In the genomic region with DNA sequence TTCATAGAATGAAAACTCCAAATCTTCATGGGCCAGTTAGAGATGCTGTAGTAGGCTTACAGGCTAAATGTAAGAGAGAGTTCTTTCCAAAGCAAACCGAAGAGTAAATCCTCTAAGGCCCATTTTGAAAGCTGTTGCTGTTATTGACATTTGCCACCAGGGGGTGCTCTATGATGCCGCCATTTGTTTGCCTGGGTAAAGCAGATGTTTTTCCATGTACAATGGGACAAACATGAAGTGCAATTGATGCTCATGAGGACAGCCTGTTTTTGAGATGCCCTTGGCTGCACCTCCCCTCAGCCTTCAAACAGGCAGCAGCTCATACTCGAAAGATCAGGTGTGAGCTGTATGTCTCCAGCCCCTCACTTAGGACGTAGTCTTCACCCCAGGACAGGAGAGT, we compare ENCODE assay signal across 8 mouse cellular contexts.
DNase-seq lines count a peak whose midpoint lies in the region; ATAC-seq and TF ChIP-seq lines count a peak whose summit lies in the region.
"Had no signal": no experiment of that assay in that cellular context is flagged by ENCODE, and none has a peak within 500 bp of the region (broad histone marks: within the 10 kb centered on the region; RNA-seq: fewer than 3 reads in every experiment).

No protein-coding gene starts in this region.

- no peak overlapping the region for H3K4me3 ChIP-seq in kidney, embryonic 15.5 days (replicated peaks)
- H3K4me3 ChIP-seq in E14TG2a.4 (replicated peaks; ENCODE audit: low read length), result no peak overlapping the region
- no peak overlapping the region for H3K4me3 ChIP-seq in embryonic facial prominence, embryonic 10.5 days
- H3K4me3 ChIP-seq in lung, adult 2 months (replicated peaks; ENCODE audit: extremely low read depth, low read depth, low read length), result no peak overlapping the region
- H3K4me3 ChIP-seq: midbrain, embryonic 12.5 days had no signal

- no peak overlapping the region for H3K9ac ChIP-seq in kidney, embryonic 15.5 days
- H3K9ac ChIP-seq: midbrain, embryonic 12.5 days had no signal

- DNase-seq in kidney, adult 8-10 months, result peak; percentile 21 to 22
- DNase-seq in T-cell, adult 2 months (ENCODE audit: low spot score), result peak; percentile 52
- DNase-seq in embryonic facial prominence, embryonic 10.5 days (ENCODE audit: low spot score), result peak; percentile 54
- no peak for DNase-seq in lung, adult 2 months
- peak; percentile 73 for DNase-seq in splenic B cell, adult 2 months (ENCODE audit: low read depth, low spot score)

- no peak for TF ChIP-seq POLR2A in lung, adult 2 months (IDR thresholded peaks at IDR 0.05; ENCODE audit: borderline replicate concordance, extremely low read depth, low read depth, low read length)

- no peak for ATAC-seq in kidney, embryonic 15.5 days (replicated peaks; ENCODE audit: low FRiP score)

- H3K9me3 ChIP-seq in kidney, embryonic 15.5 days (replicated peaks), result no peaks in the 10 kb centered on the region
- peaks cover 8% of the 10 kb centered on the region for H3K9me3 ChIP-seq in E14TG2a.4 (ENCODE audit: low read length)
- no peaks in the 10 kb centered on the region for H3K9me3 ChIP-seq in embryonic facial prominence, embryonic 10.5 days
- H3K9me3 ChIP-seq: midbrain, embryonic 12.5 days had no signal

- peaks cover 17% of the 10 kb centered on the region for H3K4me1 ChIP-seq in kidney, embryonic 15.5 days
- H3K4me1 ChIP-seq in E14TG2a.4 (replicated peaks; ENCODE audit: low read depth, low read length), result peaks cover 32% of the 10 kb centered on the region
- peaks cover 25% of the 10 kb centered on the region for H3K4me1 ChIP-seq in embryonic facial prominence, embryonic 10.5 days
- peaks cover 9% of the 10 kb centered on the region for H3K4me1 ChIP-seq in lung, adult 2 months (ENCODE audit: control insufficient read depth, insufficient read depth, low read length)

- TF ChIP-seq CTCF in E14TG2a.4 (conservative IDR thresholded peaks at IDR 0.05; ENCODE audit: low read length), result peak; percentile 88
- TF ChIP-seq CTCF in lung, adult 2 months (IDR thresholded peaks at IDR 0.05; ENCODE audit: insufficient read depth, low read length), result peak; percentile 43

- no peak overlapping the region for H3K4me2 ChIP-seq in kidney, embryonic 15.5 days
- H3K4me2 ChIP-seq: midbrain, embryonic 12.5 days had no signal

- WGBS in kidney, embryonic 15.5 days, result 41% methylated on average over 4 of the region's 4 CpGs
- WGBS in embryonic facial prominence, embryonic 10.5 days, result 51% methylated on average over 4 of the region's 4 CpGs
- 40% methylated on average over 4 of the region's 4 CpGs for WGBS in lung, adult 2 months

- H3K27me3 ChIP-seq in kidney, embryonic 15.5 days, result peaks cover 41% of the 10 kb centered on the region
- peaks cover 33% of the 10 kb centered on the region for H3K27me3 ChIP-seq in E14TG2a.4 (ENCODE audit: insufficient read depth, low read length)
- peaks cover 47% of the 10 kb centered on the region for H3K27me3 ChIP-seq in embryonic facial prominence, embryonic 10.5 days (replicated peaks; ENCODE audit: low read depth, poor library complexity, severe bottlenecking)
- no peaks in the 10 kb centered on the region; the same call in none of the 2 replicates for H3K27me3 ChIP-seq in splenic B cell, adult 2 months (ENCODE audit: control insufficient read depth, insufficient read depth, low read length, poor library complexity, severe bottlenecking)

- H3K27ac ChIP-seq in kidney, embryonic 15.5 days, result no peak overlapping the region
- no peak overlapping the region for H3K27ac ChIP-seq in embryonic facial prominence, embryonic 10.5 days (replicated peaks)
- H3K27ac ChIP-seq: midbrain, embryonic 12.5 days had no signal

- H3K36me3 ChIP-seq in kidney, embryonic 15.5 days, result no peaks in the 10 kb centered on the region
- H3K36me3 ChIP-seq in E14TG2a.4 (ENCODE audit: insufficient read depth, low read length), result no peaks in the 10 kb centered on the region
- H3K36me3 ChIP-seq in embryonic facial prominence, embryonic 10.5 days (replicated peaks), result no peaks in the 10 kb centered on the region
- H3K36me3 ChIP-seq in splenic B cell, adult 2 months (ENCODE audit: control insufficient read depth, insufficient read depth, low read length, poor library complexity, severe bottlenecking), result no peaks in the 10 kb centered on the region
- H3K36me3 ChIP-seq: midbrain, embryonic 12.5 days had no signal
